Mouse (Mus musculus) left cerebral cortex, adult 2 months (tissue): ENCODE results near the gene Phldb2. TPM values are rescaled to one million over a fixed set of nuclear protein-coding genes. Genes with fewer than 3 reads are reported as not detected.
A peak's percentile ranks its signal among the peaks of the same experiment; 100 is the strongest.

Experiments
- DNase-seq, 2 experiments: peaks; one replicate each; pipeline ENCODE4 v3.0.0; 2021 to 2022; ENCODE audit warnings: low spot score in 2 of 2, mixed read lengths in 1 of 2; ENCODE audit errors: extremely low spot score in 1 of 2
- H3K27ac ChIP-seq: fragments of 200-600 bp; 2 replicates; pipeline ENCODE4 v1.8.1; 2022
- H3K4me3 ChIP-seq: fragments of 200-600 bp; 2 replicates; pipeline ENCODE4 v1.8.1; 2022
- CTCF ChIP-seq: fragments of 200-600 bp; IDR thresholded peaks from 2 replicates; pipeline ENCODE4 v1.8.1; 2022; ENCODE audit warnings: antibody characterized with exemption, mild to moderate bottlenecking, moderate library complexity
- intact Hi-C: fragments of 180-260 bp; cut with DNase I; formaldehyde crosslinking; loops from one replicate; pipeline ENCODE4 v1.15.1; 2025
- total RNA-seq, 2 experiments: library from RNA; stranded (reverse); gene quantifications; 2 replicates each; pipeline ENCODE4 v1.2.3; 2021

Phldb2 gene
- total RNA-seq, 2 experiments from 2014 or later: 6.0 to 6.1 TPM

DNA sequence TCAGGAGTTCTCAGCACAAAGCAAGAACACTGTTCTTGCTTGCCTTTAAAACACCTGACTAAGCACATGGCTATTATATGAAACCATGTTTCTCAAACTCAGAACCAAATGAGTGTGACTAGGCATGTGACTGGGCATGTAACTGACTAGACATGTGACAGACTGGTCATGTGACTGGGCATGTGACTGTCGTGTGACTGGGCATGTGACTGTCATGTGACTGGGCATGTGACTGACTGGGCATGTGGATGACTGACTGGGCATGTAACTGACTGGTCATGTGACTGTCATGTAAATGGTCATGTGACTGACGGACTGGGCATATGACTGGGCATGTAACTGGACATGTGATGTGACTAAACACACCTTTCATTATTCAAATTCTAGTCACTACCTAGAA is 16.8 kb upstream of the Phldb2 start:
- Histone ChIP-seq H3K27ac (no peak overlapping the region), H3K4me3 (no peak overlapping the region)
- TF ChIP-seq CTCF: no peak
- no peak for DNase-seq
- intact Hi-C loops: loop anchor here (5.0 kb wide), 1 partner anchor 52 kb away; no protein-coding TSS in a partner anchor

DNA sequence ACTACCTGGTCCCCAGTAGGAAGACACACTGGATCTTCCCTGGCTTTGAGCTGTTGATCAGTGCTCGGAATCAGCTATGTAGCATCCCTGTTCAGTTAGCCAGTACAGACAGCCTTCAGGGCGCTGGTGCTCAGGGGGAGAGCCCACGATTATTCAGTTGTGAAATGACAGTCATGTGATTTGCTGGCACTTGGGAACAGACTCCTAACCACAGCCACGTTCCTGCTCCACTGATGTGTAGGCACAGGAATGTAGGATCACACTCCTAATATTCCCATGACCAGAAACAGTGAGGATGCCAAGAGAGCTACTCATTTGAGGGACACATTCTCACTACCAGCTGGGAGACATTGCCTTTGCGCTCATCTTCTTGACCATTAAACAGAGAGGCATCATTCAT is 15.3 kb upstream of the Phldb2 start:
- intact Hi-C loops: loop anchor here (5.0 kb wide), 1 partner anchor 126 kb away; no protein-coding TSS in a partner anchor
- no peak overlapping the region for H3K27ac ChIP-seq
- no peak overlapping the region for H3K4me3 ChIP-seq
- no peak for DNase-seq
- no peak for TF ChIP-seq CTCF

DNA sequence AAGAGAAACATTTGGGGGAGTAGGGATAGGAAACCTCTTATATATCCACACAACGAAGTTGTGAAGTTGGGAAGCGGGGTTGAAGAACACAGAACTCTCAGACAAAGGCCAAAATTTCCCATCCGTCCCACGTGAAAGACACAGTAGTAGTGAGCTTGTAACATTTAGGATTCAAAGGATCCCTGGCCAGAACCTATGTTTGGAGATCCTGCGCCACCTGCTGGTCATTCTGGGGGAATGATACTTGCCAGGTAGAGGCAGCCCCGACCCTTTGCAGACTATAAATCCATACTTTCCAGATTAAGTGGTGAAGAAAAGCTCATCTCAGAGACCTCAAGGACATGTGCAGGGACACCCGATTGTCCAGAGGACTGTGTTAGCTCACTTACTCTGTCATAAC is 14.1 kb upstream of the Phldb2 start:
- TF ChIP-seq CTCF: peak; percentile 93
- Histone ChIP-seq H3K4me3 (no peak overlapping the region), H3K27ac (no peak overlapping the region)
- intact Hi-C loops: loop anchor here (2.0 to 5.0 kb wide), 2 partner anchors 125 to 211 kb away; no protein-coding TSS in a partner anchor
- peak; percentile 65 to 73 for DNase-seq

DNA sequence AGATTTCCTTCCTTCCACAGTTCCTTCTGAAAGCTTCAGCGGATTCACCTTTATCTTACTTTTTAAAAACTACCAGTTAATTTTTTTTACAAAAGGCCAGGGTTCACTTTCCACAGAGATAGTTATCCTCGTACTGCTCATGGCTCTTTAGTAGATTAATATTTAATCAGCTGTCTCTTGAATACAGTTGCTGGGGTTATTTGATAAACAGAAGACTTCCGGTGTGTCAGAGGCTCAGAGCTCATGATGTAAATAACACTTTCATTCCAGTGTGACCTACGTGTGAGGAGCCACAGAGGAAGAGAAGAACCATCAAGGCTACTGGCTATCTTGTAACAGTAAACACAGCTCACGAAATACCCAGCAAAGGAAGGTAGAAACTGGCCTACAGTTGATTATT is 13.2 kb upstream of the Phldb2 start:
- intact Hi-C loops: loop anchor here (2.0 to 5.0 kb wide), 2 partner anchors 124 to 210 kb away; no protein-coding TSS in a partner anchor
- no peak overlapping the region for H3K27ac ChIP-seq
- no peak for TF ChIP-seq CTCF
- no peak for DNase-seq
- no peak overlapping the region for H3K4me3 ChIP-seq

DNA sequence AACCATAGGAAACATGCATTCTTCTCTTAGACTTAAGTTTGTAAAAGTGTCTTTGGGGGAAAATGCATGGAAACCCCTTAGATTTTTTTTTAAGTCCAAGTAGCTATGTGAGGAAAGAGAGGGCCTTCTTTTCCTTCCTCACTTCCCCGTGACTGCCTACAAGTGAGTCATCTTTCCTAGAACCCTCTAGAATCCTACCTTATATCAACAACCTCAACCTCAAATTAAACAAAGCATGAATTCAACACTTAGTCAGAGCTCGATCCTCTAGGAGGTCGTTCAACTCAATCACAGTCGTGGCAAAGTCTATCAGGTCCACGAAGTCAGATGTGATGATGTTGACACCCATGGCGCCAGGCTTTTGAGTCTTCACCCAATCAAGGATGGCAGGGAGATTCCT is 11.4 kb upstream of the Phldb2 start:
- intact Hi-C loops: loop anchor here (5.0 kb wide), 1 partner anchor 122 kb away; no protein-coding TSS in a partner anchor
- no peak overlapping the region for H3K27ac ChIP-seq
- no peak for TF ChIP-seq CTCF
- no peak for DNase-seq
- H3K4me3 ChIP-seq: no peak overlapping the region

DNA sequence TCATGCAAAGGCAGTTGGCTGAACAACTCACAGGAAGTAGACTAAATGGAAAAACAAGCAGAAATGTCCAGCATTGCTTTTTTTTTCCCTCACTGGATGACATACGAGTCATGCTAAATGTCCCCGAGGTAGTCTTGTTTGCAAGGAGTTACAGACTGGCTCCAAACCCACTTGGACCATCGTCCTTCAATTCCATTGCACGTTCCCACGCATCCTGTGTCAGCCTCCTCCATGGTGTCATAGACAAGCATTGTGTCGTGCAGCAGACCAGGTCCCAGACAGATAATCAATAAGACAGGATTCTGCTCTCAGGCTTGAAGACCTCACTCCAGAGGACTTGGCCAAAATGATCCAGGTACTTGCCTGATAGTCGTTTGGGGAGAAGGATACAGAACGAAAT is 10.4 kb upstream of the Phldb2 start:
- TF ChIP-seq CTCF: no peak
- intact Hi-C loops: no loop called here
- no peak overlapping the region for H3K27ac ChIP-seq
- DNase-seq: no peak
- no peak overlapping the region for H3K4me3 ChIP-seq

DNA sequence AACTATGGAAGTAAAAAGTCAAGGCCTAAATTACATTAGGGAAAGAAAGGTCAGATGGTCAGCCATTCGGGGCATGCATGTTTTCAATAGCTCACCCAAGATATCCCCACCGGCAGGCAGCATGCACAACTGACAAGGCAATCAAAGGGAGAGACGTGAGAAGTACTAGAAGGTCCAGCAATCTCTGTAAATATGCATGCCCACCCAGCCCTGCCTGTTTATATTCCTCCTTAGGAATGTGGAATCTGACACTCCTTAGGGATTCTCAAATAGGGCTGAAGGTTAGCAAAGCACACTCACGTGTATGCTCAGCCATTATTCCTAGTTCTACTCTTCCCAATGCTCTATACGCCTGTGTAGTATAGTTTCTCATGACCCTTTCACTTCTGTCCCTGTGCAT is 9.7 kb upstream of the Phldb2 start:
- H3K27ac ChIP-seq: no peak overlapping the region

DNA sequence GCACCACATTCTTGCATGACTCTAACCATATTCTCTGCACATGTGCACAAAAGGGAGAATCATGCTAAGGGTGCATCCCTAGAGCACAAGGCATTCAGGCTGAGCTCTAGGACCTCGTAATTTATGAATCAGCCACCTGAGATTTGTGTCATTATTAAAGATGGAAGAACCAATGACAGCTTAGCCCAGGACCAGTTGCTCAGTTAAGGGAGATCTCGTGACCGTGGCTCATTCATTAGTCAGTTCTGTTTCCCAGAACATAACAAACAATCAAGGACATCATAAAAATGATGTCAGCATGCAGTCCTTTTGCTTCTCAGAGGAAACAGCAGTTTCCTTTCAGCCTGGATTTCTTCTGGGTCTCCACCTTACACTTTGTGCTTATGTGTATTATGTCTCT is 7.6 kb upstream of the Phldb2 start:
- no peak for DNase-seq
- Histone ChIP-seq H3K27ac (no peak overlapping the region), H3K4me3 (no peak overlapping the region)
- TF ChIP-seq CTCF: no peak
- intact Hi-C loops: no loop called here

More for the DNA sequence above, 9.7 kb upstream of the Phldb2 start:
- TF ChIP-seq CTCF: no peak
- intact Hi-C loops: no loop called here
- no peak overlapping the region for H3K4me3 ChIP-seq
- DNase-seq: no peak

DNA sequence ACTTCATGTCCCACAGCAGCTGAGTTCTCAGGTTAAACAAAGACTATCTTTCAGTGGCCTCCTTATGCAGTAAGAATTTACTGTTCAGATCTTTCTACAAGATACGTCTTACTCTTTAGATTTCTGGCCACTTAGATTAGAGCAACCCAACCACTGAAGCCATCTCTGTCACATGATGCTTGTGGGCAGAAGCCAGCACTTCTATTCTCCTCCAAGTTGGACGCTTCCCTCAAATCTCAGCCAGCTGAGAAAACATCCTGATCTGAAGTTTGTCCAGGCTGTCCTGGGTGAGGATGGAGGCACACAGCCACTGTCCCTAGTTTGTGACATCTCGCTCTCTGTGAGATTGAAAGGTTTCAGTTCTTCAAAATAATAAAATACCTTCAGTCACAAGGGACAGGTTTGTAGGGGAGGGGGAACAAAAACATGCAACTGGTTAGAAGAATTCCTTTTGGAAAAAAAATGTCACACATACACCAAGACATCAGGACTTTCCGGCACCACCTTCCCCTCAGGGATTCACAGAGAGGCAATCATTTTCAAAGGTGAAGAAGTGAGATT is 3.1 kb upstream of the Phldb2 start:
- DNase-seq: no peak
- TF ChIP-seq CTCF: no peak
- Histone ChIP-seq H3K4me3 (no peak overlapping the region), H3K27ac (no peak overlapping the region)
- intact Hi-C loops: no loop called here

DNA sequence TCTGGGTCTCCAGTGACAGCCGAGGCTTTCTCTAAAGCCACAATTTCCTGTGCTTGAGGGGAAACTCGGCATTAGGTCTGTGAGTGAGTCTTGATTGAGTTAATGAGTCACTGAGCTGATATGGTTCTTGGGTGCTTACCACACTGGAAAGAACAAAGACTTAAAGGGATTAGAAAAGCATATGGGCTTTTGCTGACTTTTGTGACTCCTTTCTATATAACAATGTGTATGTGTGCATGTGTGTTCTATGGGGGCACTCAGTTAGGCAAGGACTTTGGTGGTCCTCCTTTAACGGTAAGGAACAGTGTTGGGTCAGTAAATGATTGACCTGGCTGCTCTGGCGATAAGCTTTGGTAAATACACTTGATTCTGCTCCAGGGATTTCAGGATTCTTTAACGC is 897 bp downstream of the Phldb2 start:
- no peak for DNase-seq
- no peak overlapping the region for H3K27ac ChIP-seq
- intact Hi-C loops: no loop called here
- no peak overlapping the region for H3K4me3 ChIP-seq
- TF ChIP-seq CTCF: no peak

DNA sequence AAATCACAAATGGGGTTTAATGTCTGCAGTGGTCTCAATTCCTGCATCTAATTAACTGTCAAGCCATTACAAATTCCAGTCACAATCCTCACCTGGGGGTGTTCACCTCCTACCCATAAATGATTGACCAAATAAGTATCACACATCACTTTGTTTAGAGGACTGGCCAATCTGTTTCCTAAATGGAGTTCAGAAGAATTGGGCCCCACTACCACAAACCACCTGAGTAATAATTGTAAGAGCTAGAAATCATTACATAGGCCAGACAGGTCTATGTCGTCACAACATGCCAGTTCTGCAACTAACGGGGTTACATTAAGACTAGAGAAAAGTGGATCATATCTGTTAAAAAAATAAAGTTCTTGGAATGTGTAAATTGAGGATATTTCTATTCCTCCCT is 1.4 kb downstream of the Phldb2 start:
- H3K27ac ChIP-seq: no peak overlapping the region
- no peak overlapping the region for H3K4me3 ChIP-seq
- TF ChIP-seq CTCF: no peak
- no peak for DNase-seq
- intact Hi-C loops: no loop called here

DNA sequence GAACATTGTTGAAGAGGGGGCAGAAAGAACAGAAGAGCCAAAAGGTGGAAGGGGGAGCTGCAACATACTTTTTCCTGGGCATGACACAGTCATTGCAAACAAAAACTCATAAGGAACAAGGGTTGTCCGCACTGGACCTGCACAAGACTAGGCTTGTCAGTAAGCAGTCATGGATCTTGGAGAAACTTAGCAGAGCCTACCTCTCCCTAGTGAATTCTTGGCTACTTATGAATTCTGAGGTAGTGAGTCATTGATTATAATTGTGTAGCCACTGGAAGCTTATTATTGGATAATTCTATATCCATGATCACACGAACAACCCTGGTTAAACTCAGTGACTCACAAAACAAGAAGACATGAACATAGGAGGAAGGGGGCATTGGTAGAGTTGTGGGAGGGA is 7.1 kb downstream of the Phldb2 start:
- TF ChIP-seq CTCF: no peak
- intact Hi-C loops: no loop called here
- DNase-seq: no peak

DNA sequence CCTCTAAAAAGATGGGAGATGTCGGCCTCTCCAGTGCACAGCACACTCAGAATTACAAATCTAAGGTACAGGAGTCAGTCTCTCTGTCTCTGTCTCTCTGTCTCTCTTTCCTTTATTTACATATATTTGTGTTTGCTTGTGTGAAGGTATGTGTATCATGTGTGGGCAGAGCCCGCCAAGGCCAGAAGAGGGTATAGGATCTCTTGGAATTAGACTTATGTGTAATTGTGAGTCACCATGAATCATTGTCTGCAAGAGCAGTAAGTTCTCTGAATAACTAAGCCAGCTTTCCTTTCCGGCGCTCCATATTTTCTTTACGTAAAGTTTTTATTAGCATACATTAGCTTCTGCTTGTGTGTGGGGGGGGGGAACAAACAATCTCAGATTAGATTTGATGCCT is 7.7 kb downstream of the Phldb2 start:
- DNase-seq: no peak
- intact Hi-C loops: no loop called here

More for the DNA sequence above, 7.1 kb downstream of the Phldb2 start:
- Histone ChIP-seq H3K27ac (no peak overlapping the region), H3K4me3 (no peak overlapping the region)

More for the DNA sequence above, 7.7 kb downstream of the Phldb2 start:
- no peak for TF ChIP-seq CTCF
- no peak overlapping the region for H3K4me3 ChIP-seq
- no peak overlapping the region for H3K27ac ChIP-seq
